Mouse (Mus musculus) spleen, adult 2 months (tissue): Measurements from ENCODE around the gene Rwdd2b. TPM values are rescaled to one million over a fixed set of nuclear protein-coding genes. Genes with fewer than 3 reads are reported as not detected.

ENCODE experiments used
- DNase-seq, 2 experiments: peaks; one replicate each; pipeline versions ENCODE4 v3.0.0 to v3.0.0-alpha.2; 2012 to 2021; ENCODE audit warnings: low spot score in 2 of 2, low read depth in 1 of 2
- H3K27ac ChIP-seq: fragments of 200-500 bp; 2 replicates; pipeline ENCODE4 v1.5.1; 2012; ENCODE audit warnings: low read length, inconsistent platforms; ENCODE audit not compliant: insufficient read depth
- H3K27me3 ChIP-seq: fragments of 200-500 bp; 2 replicates; pipeline ENCODE4 v1.6.1; 2012; ENCODE audit warnings: mild to moderate bottlenecking, moderate library complexity, low read length, inconsistent platforms; ENCODE audit not compliant: control insufficient read depth, insufficient read depth
- H3K36me3 ChIP-seq: fragments of 200-500 bp; 2 replicates; pipeline ENCODE4 v1.6.1; 2012; ENCODE audit warnings: mild to moderate bottlenecking, low read length, inconsistent platforms; ENCODE audit not compliant: control insufficient read depth, insufficient read depth
- H3K4me1 ChIP-seq: fragments of 200-500 bp; 2 replicates; pipeline ENCODE4 v1.6.1; 2011; ENCODE audit warnings: inconsistent platforms; ENCODE audit not compliant: control insufficient read depth, insufficient read depth, insufficient read length
- H3K4me3 ChIP-seq: fragments of 200-500 bp; 2 replicates; pipeline ENCODE4 v1.5.1; 2011; ENCODE audit warnings: mild to moderate bottlenecking, inconsistent platforms; ENCODE audit not compliant: insufficient read depth, insufficient read length; ENCODE audit errors: extremely low read depth
- CTCF ChIP-seq: fragments of 200-500 bp; IDR thresholded peaks from 2 replicates; pipeline ENCODE4 v1.5.1; 2011; ENCODE audit warnings: mild to moderate bottlenecking, inconsistent platforms; ENCODE audit not compliant: insufficient read depth, insufficient read length, insufficient replicate concordance; ENCODE audit errors: extremely low read depth
- POLR2A ChIP-seq: fragments of 200-500 bp; IDR thresholded peaks from 2 replicates; pipeline ENCODE4 v1.6.1; 2011; ENCODE audit warnings: low read depth, low read length, inconsistent platforms
- WGBS: fragments of 180-500 bp; shearing (Covaris S2); methylation state at CpG from one replicate; pipeline ENCODE4 v1.1.7; 2018; 5-methylcytosine and 5-hydroxymethylcytosine counted together
- polyA plus RNA-seq: library from polyadenylated mRNA; depleted of rRNA; stranded (reverse); fragments of >200 nt; gene quantifications from 2 replicates; pipeline ENCODE4 v1.2.3, GENCODE M21; 2012

Gene Rwdd2b
- polyA plus RNA-seq, 1 experiment, result 3.1 TPM

DNA sequence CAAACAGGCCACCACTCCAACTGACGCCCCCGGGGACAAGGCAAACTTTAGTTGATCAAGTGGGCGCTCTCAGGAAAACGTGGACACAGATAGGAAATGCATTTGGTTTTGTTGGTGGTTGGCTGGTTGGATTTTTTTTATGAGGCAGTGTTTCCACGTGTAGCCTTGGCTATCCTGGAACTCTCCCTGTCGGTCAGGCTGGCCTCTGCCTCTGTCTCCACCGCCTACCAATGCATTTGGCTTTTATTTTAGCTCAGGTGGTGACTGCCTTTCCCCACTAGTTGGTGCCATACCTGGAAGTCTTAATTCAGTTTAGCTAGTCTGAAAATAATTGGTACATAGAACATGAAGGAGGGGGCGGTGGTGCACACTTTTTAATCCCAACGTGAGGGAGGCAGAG, 716 bp upstream of the Rwdd2b start:
- no peaks in the 10 kb centered on the region for H3K36me3 ChIP-seq
- H3K27ac ChIP-seq, result no peak overlapping the region
- WGBS, result 5% methylated on average over 9 of the region's 9 CpGs
- DNase-seq, result peak in 1 of 2 experiments; percentile 27
- peak overlapping the region; percentile 99; the same call in 1 of the 2 replicates for H3K4me3 ChIP-seq
- peaks cover 6% of the 10 kb centered on the region; the same call in 1 of the 2 replicates for H3K4me1 ChIP-seq
- no peak for TF ChIP-seq POLR2A
- no peak for TF ChIP-seq CTCF
- H3K27me3 ChIP-seq, result no peaks in the 10 kb centered on the region

DNA sequence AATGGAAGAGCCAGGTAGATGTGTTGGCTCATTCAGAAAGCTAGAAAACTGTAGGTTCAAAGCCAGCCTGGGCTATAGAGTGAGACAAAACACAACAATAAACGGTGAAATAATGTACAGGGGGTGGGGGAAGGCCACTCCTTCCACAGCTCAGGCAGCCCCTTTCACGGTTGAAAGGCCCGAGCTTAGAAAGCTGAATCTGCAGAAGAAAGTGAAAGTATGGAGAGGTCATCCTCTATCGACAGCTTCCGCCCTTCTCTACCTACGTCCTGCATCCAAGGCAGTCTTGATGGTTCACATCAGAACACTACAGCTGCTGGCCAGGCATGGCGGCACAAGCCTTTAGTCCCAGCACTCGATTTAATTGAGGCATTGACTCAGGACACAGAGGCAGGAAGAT, 1.7 kb downstream of the Rwdd2b start:
- Histone ChIP-seq H3K27ac (no peak overlapping the region), H3K4me1 (peaks cover 6% of the 10 kb centered on the region; the same call in 1 of the 2 replicates), H3K27me3 (no peaks in the 10 kb centered on the region), H3K4me3 (no peak overlapping the region), H3K36me3 (no peaks in the 10 kb centered on the region)
- no peak for DNase-seq
- TF ChIP-seq POLR2A (no peak), CTCF (no peak)
- 92% methylated on average over 8 of the region's 8 CpGs for WGBS

DNA sequence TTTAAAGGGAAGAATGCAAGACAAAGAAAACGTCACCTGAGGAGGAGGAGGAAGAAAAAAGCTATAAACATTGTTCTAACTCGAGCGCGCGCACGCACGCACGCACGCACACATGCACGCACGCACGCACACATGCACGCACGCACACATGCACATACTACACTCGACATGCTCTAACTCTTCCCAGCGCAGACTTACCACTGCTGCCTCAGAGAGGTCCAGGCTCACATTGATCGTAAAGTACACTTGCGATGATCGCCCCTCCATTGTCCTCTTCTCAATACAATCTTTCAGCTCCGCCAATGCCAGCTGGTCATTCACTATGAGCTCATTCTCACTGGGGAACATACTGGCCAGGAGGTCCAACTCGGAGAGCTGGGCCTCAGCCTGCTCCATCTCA, 3.3 kb downstream of the Rwdd2b start:
- 96% methylated on average over 21 of the region's 21 CpGs for WGBS
- H3K27me3 ChIP-seq, result no peaks in the 10 kb centered on the region
- no peak overlapping the region for H3K4me3 ChIP-seq
- no peak for DNase-seq
- TF ChIP-seq POLR2A (no peak), CTCF (no peak)
- no peaks in the 10 kb centered on the region for H3K36me3 ChIP-seq
- peaks cover 8% of the 10 kb centered on the region; the same call in 1 of the 2 replicates for H3K4me1 ChIP-seq
- H3K27ac ChIP-seq, result no peak overlapping the region

DNA sequence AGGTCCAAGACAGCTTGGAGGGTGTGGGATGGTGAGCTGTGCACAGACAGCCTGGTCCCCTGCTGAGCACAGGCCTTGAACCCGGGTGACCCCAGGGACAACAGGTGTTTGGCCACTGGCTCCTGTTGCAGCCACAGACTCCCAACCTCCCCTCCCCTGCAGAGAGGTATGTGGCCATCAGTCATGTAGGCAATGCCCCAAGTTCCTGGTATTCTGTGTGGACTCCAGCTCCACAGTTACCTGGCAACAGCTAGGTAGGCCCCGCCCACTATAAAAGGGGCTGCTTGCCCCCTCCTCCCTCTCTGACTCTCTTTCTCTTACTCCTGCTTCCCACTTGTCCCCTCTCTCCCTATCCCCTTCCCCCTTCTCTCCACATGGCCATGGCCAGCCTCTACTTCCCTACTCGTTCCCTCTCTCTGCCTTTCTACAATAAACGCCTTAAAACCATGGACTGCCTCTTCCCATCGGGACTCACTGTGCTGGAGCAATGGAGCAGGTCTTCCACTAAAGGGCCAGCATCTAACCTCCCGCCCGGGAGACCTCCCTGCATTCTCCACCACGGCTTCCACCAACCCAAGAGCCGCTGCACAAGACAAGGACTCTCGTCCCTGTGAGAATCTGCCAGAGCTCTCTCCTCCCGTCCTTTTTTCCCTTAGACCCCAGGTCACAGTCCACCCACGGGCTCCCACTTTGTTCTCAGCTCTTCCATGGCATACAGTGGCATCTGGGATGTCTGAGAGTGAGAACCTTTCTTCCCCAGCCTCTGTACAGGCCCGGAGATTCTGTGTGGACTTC, 4.8 kb downstream of the Rwdd2b start:
- peaks cover 5% of the 10 kb centered on the region for H3K4me1 ChIP-seq
- no peaks in the 10 kb centered on the region for H3K27me3 ChIP-seq
- 91% methylated on average over 13 of the region's 13 CpGs for WGBS
- no peak for DNase-seq
- no peak for TF ChIP-seq CTCF
- TF ChIP-seq POLR2A, result no peak
- no peak overlapping the region for H3K4me3 ChIP-seq
- no peaks in the 10 kb centered on the region for H3K36me3 ChIP-seq
- H3K27ac ChIP-seq, result no peak overlapping the region

DNA sequence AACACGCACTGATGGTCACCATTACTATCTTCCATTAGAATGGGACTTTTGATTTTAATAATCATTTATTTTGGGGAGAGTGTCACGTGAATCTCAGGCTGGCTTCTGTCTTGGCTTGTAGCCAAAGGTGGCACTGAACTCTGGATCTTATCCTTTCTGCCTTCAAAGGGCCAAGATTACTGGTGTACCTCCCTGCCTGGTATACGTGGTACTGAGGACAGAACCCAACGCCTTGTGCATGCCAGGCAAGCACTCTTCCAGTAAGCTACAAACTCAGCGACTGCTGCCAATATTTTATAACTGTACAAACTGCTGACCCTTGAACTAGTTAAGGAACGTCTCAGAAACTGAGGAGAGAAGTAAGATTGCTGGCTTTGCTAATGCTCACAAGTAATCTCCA, 5.4 kb downstream of the Rwdd2b start:
- H3K27ac ChIP-seq, result no peak overlapping the region
- peaks cover 5% of the 10 kb centered on the region for H3K4me1 ChIP-seq
- no peaks in the 10 kb centered on the region for H3K36me3 ChIP-seq
- no peak for DNase-seq
- 88% methylated on average over 6 of the region's 6 CpGs for WGBS
- TF ChIP-seq CTCF, result no peak
- TF ChIP-seq POLR2A, result no peak
- H3K4me3 ChIP-seq, result no peak overlapping the region
- H3K27me3 ChIP-seq, result no peaks in the 10 kb centered on the region

DNA sequence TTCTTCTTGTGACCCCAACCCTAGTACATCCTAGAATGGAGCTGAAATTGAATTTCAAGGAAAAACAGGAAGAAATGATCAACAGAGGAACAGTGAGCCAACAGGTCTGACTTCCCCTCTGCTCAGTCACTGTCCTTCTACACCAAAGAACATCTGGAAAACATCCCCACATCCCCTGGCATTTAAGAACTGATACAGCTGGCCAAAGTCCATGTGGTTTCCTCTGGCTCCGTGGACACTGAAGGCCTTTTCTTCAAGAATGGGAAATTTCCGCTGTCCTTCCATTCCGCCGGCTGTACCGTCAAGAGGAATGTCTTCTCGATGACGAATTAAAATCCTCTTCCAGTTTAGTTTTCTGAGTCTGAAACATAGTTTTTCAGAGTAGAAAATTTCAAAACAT, 6.1 kb downstream of the Rwdd2b start:
- TF ChIP-seq CTCF, result no peak
- TF ChIP-seq POLR2A, result no peak
- WGBS, result 92% methylated on average over 7 of the region's 7 CpGs
- Histone ChIP-seq H3K4me1 (peaks cover 5% of the 10 kb centered on the region), H3K36me3 (no peaks in the 10 kb centered on the region), H3K27ac (no peak overlapping the region), H3K27me3 (no peaks in the 10 kb centered on the region), H3K4me3 (no peak overlapping the region)
- DNase-seq, result no peak

DNA sequence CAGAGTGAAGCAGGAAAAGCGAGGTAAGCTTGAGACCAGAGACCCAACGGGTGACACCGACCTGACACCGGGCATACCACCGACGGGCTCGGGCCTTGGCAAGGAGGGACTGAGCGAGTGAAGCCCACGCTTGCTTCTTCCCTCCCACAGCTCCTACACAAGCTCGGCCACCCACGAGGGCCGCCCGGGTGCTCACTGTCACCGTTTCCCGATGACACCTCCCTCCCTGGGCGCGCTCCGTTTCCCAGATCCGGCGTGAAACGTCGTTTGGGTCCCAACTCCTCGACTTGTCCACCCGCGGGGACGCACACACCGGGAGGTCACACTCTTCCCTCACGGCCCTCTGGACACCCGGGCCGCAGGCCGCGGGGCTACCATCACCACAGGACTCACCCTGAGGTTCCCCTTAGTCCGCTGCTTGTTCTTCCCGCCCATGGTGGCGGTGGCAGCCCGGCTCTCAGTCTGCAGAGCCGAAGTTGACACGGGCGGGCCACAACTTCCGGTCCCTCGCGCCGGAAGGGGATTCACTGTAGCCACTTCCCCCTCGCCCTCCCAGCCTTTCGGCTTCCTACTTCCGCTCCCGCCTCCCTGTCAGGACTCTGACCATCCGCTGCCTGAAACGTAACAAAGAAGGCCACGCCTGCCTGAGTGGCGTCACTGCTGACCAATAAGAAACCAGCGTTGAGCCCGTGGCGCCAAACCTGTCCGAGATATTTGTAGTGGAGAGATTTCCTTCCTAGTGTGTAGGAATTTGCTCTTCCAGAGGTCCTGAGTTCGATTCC, 8.1 kb downstream of the Rwdd2b start, which contains the start of gene Ltn1:
Gene Ltn1, minus strand, starts transcription at position 580 of the 782 bp plus-strand sequence.
- H3K36me3 ChIP-seq, result peaks cover 2% of the 10 kb centered on the region; the same call in 1 of the 2 replicates
- no peaks in the 10 kb centered on the region for H3K27me3 ChIP-seq
- under 1% methylated on average over 56 of the region's 56 CpGs for WGBS
- H3K4me3 ChIP-seq, result peak within 1 kb of the TSS; percentile 92
- peaks cover 5% of the 10 kb centered on the region for H3K4me1 ChIP-seq
- TF ChIP-seq POLR2A (peak; percentile 63; the same call in 1 of the 2 replicates), CTCF (no peak)
- peak; percentile 96 to 98 for DNase-seq
- peak within 1 kb of the TSS; percentile 73 for H3K27ac ChIP-seq
